Mouse (Mus musculus) adrenal gland, postnatal 10 days (tissue): Measurements from ENCODE around the gene Ehmt2. TPM values are rescaled to one million over a fixed set of nuclear protein-coding genes. Genes with fewer than 3 reads are reported as not detected.
"Not testable (repeated sequence)": the region's sequence is repeated elsewhere in the genome, so short reads cannot be mapped to it uniquely, and the experiment has no call there.

Experiments
- DNase-seq: peaks from one replicate; pipeline ENCODE4 v3.0.0; 2021; ENCODE audit warnings: mixed read lengths
- microRNA-seq: library from miRNA; unstranded; fragments of <30 nt; microRNA quantifications from one replicate; pipeline ENCODE4 v1.2.0, GENCODE M21; 2021
- total RNA-seq, 2 experiments: library from RNA; stranded (reverse); gene quantifications; 2 replicates each; pipeline ENCODE4 v1.2.3; 2021

Ehmt2 gene
- total RNA-seq, 2 experiments from 2014 or later: 113 to 137 TPM

DNA sequence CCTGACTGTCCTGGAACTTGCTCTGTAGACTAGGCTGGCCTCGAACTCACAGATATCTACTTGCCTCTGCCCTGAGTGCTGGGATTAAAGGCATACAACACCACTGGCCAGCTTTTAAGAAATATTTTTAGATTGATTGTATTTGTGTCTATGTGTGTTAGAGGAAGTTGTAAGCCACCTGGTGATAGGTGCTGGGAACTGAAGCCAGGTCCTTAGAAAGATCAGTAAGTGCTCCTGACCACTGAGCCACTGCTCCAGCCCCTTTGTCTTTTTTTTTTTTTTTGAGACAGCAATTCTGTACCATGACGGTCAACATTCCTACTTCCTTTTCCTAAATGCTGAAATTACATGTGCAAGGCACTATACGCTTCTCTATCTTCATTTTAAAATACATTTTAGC, 55.0 kb downstream of the Ehmt2 start:
- no peak for DNase-seq

DNA sequence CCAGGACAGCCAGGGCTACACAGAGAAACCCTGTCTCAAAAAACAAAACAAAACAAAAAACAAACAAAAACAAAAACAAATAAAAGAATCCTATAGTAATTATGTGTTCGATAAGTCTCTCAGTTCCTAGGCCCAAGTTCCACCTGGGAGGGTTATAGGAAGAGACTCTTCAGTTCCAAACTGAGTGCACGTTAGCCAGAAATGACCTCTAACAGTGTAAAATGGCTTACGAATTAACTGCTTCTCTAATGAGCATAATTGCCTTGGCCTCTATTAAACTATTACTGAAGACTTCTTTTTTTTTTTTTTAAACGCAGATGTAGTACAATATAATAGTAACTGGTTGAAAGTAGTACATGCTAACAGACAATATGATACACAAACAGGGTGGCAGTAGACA, 55.6 kb downstream of the Ehmt2 start:
- DNase-seq: no peak

DNA sequence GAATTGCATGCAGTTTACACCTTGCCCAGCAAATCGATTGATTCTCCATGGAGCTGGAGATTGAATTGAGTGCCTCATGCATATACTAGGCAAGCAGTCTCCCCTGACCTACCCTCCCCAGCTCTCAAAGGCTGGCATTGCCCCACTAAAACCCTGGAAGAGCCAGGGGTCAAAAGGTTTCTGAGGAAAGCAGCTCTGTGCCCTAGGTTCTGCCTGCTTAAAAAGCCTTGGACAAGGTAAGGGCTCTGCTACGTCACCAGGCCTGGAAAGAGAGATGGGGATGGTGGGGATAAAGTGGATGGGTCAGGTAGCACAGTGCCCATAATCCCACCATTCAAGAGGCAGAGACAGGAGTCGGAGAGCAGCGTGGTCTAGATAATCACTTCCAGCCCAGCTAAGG, 56.6 kb downstream of the Ehmt2 start:
- DNase-seq: no peak

DNA sequence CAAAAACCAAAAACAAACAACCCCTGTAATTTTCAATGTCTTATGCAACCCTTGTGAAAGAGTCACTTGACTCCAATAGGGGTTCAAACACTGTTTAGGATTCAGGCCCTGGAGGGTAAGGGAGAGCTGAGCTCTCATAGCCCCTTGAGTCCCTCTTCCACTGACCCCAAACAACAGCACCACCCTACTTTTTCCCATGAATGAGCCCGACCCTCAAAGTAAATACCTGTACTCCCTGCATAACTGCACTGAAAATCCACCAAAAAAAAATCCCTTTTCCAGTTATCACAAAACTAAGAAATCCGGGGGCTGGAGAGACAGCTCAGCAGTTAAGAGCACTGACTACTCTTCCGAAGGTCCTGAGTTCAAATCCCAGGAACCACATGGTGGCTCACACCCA, 57.6 kb downstream of the Ehmt2 start:
- no peak for DNase-seq

DNA sequence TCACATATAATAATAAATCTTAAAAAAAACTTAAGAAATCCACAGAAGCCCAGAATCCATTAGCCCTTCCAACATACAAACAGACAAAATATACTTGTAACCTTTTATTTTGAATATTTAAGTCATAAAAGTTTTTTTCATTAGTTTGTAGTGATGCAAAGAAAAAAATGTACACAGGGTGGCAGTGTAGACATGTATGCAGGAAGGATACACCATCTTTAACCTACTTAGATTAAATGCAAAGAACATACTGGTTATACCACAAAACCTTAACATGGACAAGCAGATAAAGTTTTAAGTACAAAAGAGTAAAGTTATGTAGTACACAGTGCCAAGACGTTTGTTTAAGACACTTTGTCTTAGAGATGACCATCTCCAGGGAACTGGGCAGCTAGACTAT, 58.1 kb downstream of the Ehmt2 start:
- DNase-seq: no peak

DNA sequence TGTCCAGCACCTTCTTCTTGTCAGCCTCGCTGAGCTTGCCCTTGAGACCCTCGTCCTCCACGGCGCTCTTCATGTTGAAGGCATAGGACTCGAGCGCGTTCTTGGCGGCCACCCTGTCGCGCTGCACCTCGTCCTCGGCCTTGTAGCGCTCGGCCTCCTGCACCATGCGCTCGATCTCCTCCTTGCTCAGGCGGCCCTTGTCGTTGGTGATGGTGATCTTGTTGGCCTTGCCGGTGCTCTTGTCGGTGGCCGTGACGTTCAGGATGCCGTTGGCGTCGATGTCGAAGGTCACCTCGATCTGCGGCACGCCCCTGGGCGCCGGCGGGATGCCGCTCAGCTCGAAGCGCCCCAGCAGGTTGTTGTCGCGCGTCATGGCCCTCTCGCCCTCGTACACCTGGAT, 59.0 kb downstream of the Ehmt2 start:
- not testable (repeated sequence) for DNase-seq

DNA sequence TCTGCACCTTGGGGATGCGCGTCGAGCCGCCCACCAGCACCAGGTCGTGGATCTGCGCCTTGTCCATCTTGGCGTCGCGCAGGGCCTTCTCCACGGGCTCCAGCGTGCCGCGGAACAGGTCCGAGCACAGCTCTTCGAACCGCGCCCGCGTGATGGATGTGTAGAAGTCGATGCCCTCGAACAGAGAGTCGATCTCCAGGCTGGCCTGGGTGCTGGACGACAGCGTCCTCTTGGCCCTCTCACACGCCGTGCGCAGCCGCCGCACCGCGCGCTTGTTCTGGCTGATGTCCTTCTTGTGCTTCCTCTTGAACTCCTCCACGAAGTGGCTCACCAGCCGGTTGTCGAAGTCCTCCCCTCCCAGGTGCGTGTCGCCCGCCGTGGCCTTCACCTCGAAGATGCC, 59.7 kb downstream of the Ehmt2 start:
- DNase-seq: not testable (repeated sequence)

DNA sequence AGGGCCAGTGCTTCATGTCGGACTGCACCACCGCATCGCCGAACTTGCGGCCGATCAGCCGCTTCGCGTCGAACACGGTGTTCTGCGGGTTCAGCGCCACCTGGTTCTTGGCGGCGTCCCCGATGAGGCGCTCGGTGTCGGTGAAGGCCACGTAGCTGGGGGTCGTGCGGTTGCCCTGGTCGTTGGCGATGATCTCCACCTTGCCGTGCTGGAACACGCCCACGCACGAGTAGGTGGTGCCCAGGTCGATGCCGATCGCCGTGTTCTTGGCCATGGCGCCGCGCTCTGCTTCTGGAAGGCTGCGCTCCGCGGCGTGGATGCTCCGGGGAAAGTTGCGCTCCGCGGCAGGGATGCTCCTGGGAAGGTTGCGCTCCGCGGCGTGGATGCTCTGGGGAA, 60.5 kb downstream of the Ehmt2 start:
- DNase-seq: not testable (repeated sequence)

DNA sequence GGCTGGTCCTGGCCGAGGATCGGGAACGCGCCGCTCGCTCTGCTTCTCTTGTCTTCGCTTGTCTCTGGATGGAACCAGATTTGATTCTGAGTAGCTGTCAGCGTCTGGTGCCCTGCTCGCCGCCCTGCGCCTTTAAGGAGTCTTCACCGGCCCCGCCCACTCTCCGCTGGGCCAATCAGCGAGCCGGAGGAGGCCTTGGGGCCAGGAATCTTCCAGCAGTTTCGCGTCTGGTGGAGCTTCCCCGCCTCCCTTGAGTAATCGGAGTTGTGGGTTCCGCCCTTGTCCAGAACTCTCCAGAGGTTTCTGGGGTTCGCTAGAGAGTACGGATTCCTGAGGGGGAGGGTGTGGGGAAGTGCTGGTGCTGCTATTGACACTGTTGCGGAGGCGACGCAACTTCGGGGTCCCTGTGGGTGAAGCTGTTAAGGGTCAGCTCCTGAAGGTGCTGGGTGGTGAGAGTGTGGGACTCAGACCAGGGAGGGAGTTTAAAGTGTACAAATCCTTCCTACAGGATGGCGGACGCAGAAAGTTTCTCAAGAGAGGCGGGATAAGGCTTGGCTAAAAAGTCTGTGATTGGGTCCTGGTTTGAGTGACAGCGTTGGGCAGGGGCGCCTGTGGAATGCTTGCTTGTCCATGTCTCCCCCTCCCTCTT, 61.0 kb downstream of the Ehmt2 start, which contains the start of gene Hspa1b:
TSS of gene Hspa1b (minus strand) at position 109 of the 649 bp plus-strand sequence.
- peak; percentile 87 for DNase-seq

DNA sequence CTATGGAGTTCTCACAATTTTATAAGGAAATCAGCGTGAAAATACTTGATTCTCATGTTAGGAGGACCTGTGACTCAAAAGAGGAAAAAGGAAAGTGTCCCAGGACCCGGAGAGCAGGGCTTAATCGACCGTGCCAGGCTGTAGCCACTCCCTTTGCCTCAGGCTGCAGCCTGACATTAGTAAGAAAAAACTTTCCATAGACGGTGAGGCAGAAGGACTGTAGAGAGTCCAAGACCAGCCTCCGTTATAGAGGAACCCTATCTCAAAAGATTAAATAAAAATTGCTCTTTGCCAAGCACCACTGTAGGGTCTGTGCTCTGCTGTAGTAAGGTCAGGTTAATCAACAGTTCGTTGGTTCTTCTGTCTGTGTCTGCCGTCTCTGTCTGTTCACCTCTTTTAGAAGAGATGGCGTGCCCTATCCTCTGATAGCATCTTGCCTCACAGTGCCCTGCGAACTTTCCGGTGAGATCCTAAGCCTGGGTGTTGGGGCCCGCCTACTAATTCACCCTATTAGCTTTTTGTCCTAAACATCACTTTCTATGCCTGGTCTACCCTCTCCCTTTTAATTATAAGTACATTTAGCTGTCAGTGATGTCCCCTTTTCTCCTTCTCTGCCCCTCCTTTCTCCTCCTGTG, 61.7 kb downstream of the Ehmt2 start:
- peak; percentile 53 for DNase-seq

DNA sequence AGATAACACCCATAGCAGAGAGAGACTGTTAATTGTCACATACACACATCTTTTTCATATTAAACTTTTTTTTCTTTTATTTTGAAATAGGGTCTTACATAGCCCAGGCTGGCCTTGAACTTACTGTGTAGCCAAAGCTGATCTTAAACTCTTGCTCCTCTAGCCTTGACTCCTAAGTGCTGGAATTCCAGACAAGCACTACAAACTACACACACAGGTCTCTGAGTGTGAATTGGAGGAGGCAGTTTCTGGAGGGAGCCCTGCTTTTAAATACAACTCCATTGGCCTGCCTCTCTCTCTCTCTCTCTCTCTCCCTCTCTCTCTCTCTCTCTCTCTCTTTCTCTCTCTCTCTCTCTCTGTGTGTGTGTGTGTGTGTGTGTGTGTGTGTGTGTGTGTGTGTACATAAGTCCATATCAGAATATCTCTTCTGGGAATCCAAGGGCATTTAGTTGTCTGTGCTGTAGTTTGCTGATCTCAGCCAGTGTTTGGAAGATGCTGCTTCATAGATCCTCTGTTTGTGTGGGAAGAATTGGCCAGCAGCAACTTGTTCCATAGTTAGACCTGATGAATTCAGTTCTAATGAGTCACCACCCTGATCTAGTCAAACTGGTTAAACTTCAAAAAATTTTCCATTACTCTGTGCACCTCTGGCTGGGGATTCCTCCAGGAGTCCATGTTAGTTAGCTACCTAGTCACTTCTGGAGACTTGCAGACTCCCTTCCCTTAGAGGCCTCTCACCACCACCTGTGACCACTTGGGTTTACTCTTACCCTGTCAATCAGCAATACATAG, 62.6 kb downstream of the Ehmt2 start:
- no peak for DNase-seq

DNA sequence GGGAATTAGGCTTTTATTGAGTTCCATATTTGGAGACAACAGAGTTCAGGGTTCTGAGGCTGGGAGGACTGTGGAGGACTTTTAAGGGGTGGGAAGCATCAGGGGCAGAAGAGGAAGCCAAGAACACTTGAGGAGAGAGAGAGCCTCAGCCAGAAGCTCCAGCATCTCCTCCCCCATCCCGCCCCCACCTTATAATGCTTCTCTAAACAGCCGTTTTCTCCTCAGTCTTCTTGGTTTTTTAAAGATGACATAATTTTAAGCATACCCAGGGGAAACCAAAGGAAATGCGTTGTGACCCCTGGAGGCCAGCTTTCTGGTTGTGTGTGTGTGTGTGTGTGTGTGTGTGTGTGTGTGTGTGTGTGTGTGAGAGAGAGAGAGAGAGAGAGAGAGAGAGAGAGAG, 63.9 kb downstream of the Ehmt2 start:
- no peak for DNase-seq

DNA sequence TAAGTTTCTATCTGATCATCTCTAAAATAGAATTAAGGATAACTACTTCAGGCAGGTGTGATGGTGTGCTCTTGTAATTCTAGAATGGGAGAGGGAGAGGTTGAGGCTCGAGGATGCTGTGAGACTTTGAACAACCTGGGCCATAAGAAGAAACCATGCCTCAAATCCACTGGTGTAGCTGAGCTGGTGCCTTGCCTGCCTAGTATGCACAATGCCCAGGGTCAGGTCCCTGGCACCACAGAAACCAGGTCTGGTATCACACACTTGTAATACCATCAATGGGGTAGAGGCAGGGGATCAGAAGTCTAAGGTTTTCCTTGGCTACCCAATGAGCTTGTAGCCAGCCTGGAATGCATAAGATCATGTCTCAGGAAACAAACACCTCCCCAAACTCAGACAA, 64.6 kb downstream of the Ehmt2 start:
- no peak for DNase-seq

Small RNA genes within 50 kb of the gene (microRNA-seq; reads per million reads assigned to microRNA genes)
- gene Mir6972: not detected

Other genes with a start within 250 kb of the Ehmt2 start
- 10 to 100 TPM; 40.6 to 47.3 TPM for gene Tnxb, start 227.9 kb upstream of the Ehmt2 start, total RNA-seq
- 100 to 1,000 TPM in 1 of 2 experiments, 10 to 100 TPM in 1; 88.4 to 156 TPM for gene C4b, start 154.6 kb upstream of the Ehmt2 start, total RNA-seq
- gene Cyp21a1, start 93.9 kb upstream of the Ehmt2 start, total RNA-seq: 1,000 to 10,000 TPM; 2,477 to 2,588 TPM
- gene Stk19, start 61.5 kb upstream of the Ehmt2 start, total RNA-seq: 10 to 100 TPM; 31.8 to 33.0 TPM
- 10 to 100 TPM; 45.1 to 52.2 TPM for gene Dxo, start 61.5 kb upstream of the Ehmt2 start, total RNA-seq
- 10 to 100 TPM; 49.2 to 60.8 TPM for gene Skiv2l, start 48.3 kb upstream of the Ehmt2 start, total RNA-seq
- gene Nelfe, start 48.1 kb upstream of the Ehmt2 start, total RNA-seq: 10 to 100 TPM; 44.2 to 48.4 TPM
- gene Cfb, start 36.0 kb upstream of the Ehmt2 start, total RNA-seq: 100 to 1,000 TPM; 158 to 363 TPM
- gene Zbtb12, start 19.0 kb upstream of the Ehmt2 start, total RNA-seq: 10 to 100 TPM; 13.5 to 17.8 TPM
- under 1 TPM in 1 of 2 experiments, not detected in 1; 0.21 TPM for gene Gm20547, start 16.4 kb upstream of the Ehmt2 start, total RNA-seq
- 10 to 100 TPM; 41.1 TPM for gene C2, start 204 bp upstream of the Ehmt2 start, total RNA-seq
- gene Slc44a4, start 16.0 kb downstream of the Ehmt2 start, total RNA-seq: 1 to 10 TPM in 1 of 2 experiments, under 1 TPM in 1; 1.00 to 1.2 TPM
- 10 to 100 TPM; 18.6 to 24.2 TPM for gene Neu1, start 32.8 kb downstream of the Ehmt2 start, total RNA-seq
- 10 to 100 TPM; 16.4 to 32.9 TPM for gene Hspa1b, start 60.8 kb downstream of the Ehmt2 start, total RNA-seq
- gene Gm20481, start 71.4 kb downstream of the Ehmt2 start, total RNA-seq: not detected
- 10 to 100 TPM in 1 of 2 experiments, 1 to 10 TPM in 1; 7.3 to 13.6 TPM for gene Hspa1a, start 73.7 kb downstream of the Ehmt2 start, total RNA-seq
- gene Hspa1l, start 74.2 kb downstream of the Ehmt2 start, total RNA-seq: 1 to 10 TPM in 1 of 2 experiments, under 1 TPM in 1; 0.75 to 1.4 TPM
- gene Lsm2, start 83.4 kb downstream of the Ehmt2 start, total RNA-seq: 10 to 100 TPM; 39.0 to 42.8 TPM
- 10 to 100 TPM; 56.5 to 63.0 TPM for gene Vars, start 102.5 kb downstream of the Ehmt2 start, total RNA-seq
- 1 to 10 TPM in 1 of 2 experiments, under 1 TPM in 1; 0.72 to 1.5 TPM for gene Vwa7, start 118.1 kb downstream of the Ehmt2 start, total RNA-seq
- 1 to 10 TPM; 1.1 to 1.6 TPM for gene Sapcd1, start 129.5 kb downstream of the Ehmt2 start, total RNA-seq
- gene Msh5, start 148.3 kb downstream of the Ehmt2 start, total RNA-seq: 1 to 10 TPM; 2.3 to 5.0 TPM
- 100 to 1,000 TPM in 1 of 2 experiments, 10 to 100 TPM in 1; 95.6 to 105 TPM for gene Clic1, start 151.5 kb downstream of the Ehmt2 start, total RNA-seq
- 10 to 100 TPM; 35.2 to 51.7 TPM for gene Ddah2, start 160.6 kb downstream of the Ehmt2 start, total RNA-seq
- not detected for gene Ly6g6c, start 166.9 kb downstream of the Ehmt2 start, total RNA-seq
- under 1 TPM; 0.24 to 0.30 TPM for gene Mpig6b, start 167.7 kb downstream of the Ehmt2 start, total RNA-seq
- gene Ly6g6e, start 178.4 kb downstream of the Ehmt2 start, total RNA-seq: under 1 TPM in 1 of 2 experiments, not detected in 1; 0.27 TPM
- 1 to 10 TPM; 1.1 to 2.2 TPM for gene Ly6g6d, start 179.6 kb downstream of the Ehmt2 start, total RNA-seq
- gene Ly6g6f, start 187.1 kb downstream of the Ehmt2 start, total RNA-seq: under 1 TPM in 1 of 2 experiments, not detected in 1; 0.48 TPM
- gene Abhd16a, start 190.8 kb downstream of the Ehmt2 start, total RNA-seq: 10 to 100 TPM; 77.2 to 91.4 TPM
- gene Ly6g5c, start 209.8 kb downstream of the Ehmt2 start, total RNA-seq: not detected
- gene Ly6g5b, start 217.0 kb downstream of the Ehmt2 start, total RNA-seq: under 1 TPM; 0.30 to 0.91 TPM
- gene Gpank1, start 223.0 kb downstream of the Ehmt2 start, total RNA-seq: 10 to 100 TPM; 10.8 to 11.4 TPM
- 100 to 1,000 TPM; 198 to 200 TPM for gene Csnk2b, start 223.6 kb downstream of the Ehmt2 start, total RNA-seq
- gene D17H6S53E, start 227.9 kb downstream of the Ehmt2 start, total RNA-seq: 10 to 100 TPM; 26.0 to 28.5 TPM
- gene Apom, start 233.6 kb downstream of the Ehmt2 start, total RNA-seq: 100 to 1,000 TPM in 1 of 2 experiments, 10 to 100 TPM in 1; 44.8 to 115 TPM
- gene Bag6, start 236.7 kb downstream of the Ehmt2 start, total RNA-seq: 100 to 1,000 TPM; 300 to 349 TPM